Mouse (Mus musculus) CH12.LX (cell line): ENCODE data around the gene Sycp2.

Experiments used
- BHLHE40 ChIP-seq: IDR thresholded peaks from 2 replicates; pipeline ENCODE4 v1.6.1; 2011; ENCODE audit warnings: mild to moderate bottlenecking, low read depth, low read length, improper control_type of control experiment
- CHD2 ChIP-seq: IDR thresholded peaks from 2 replicates; pipeline ENCODE4 v1.6.1; 2011; ENCODE audit warnings: low read length, improper control_type of control experiment
- CTCF ChIP-seq, 2 experiments: IDR thresholded peaks in 1 of 2; conservative IDR thresholded peaks in 1 of 2; 2 replicates each; pipeline ENCODE4 v1.5.1; 2011 to 2012; ENCODE audit warnings: low read depth in 2 of 2, low read length in 2 of 2, improper control_type of control experiment in 1 of 2, inconsistent platforms in 1 of 2, mild to moderate bottlenecking in 1 of 2, moderate library complexity in 1 of 2
- EP300 ChIP-seq: IDR thresholded peaks from 2 replicates; pipeline ENCODE4 v1.6.1; 2011; ENCODE audit warnings: low read length, improper control_type of control experiment
- MAX ChIP-seq: IDR thresholded peaks from 2 replicates; pipeline ENCODE4 v1.6.1; 2011; ENCODE audit warnings: low read length, improper control_type of control experiment
- POLR2A ChIP-seq: IDR thresholded peaks from 2 replicates; pipeline ENCODE4 v1.6.1; 2011; ENCODE audit warnings: low read depth, mild to moderate bottlenecking, improper control_type of control experiment, low read length
- TBP ChIP-seq: conservative IDR thresholded peaks from 2 replicates; pipeline ENCODE4 v1.6.1; 2011; ENCODE audit warnings: low read depth, low read length, improper control_type of control experiment

GRCm38 (mm10) chr2:178407053-178407815 is at the start of gene Sycp2:
- TF ChIP-seq MAX (no peak), TBP (no peak), CTCF (conservative IDR thresholded peaks at IDR 0.05 in 1 of 2, IDR thresholded peaks at IDR 0.05 in 1 of 2; ENCODE audit: low read depth in 2 of 2, low read length in 2 of 2) (no peak), EP300 (no peak), BHLHE40 (no peak), POLR2A (no peak), CHD2 (no peak)
